Mouse (Mus musculus) lung, postnatal 14 days (tissue): Measurements from ENCODE around the gene Bag3.
"Not testable (repeated sequence)": the region's sequence is repeated elsewhere in the genome, so short reads cannot be mapped to it uniquely, and the experiment has no call there.

Experiments
- DNase-seq: peaks from one replicate; pipeline ENCODE4 v3.0.0; 2021

Gene Bag3

GRCm38 (mm10) chr7:128569987-128570656, 46.7 kb downstream of the Bag3 start:
- no peak for DNase-seq

- DNase-seq = not testable (repeated sequence)
Measured at GRCm38 (mm10) chr7:128570657-128571056, 47.2 kb downstream of the Bag3 start.

DNA sequence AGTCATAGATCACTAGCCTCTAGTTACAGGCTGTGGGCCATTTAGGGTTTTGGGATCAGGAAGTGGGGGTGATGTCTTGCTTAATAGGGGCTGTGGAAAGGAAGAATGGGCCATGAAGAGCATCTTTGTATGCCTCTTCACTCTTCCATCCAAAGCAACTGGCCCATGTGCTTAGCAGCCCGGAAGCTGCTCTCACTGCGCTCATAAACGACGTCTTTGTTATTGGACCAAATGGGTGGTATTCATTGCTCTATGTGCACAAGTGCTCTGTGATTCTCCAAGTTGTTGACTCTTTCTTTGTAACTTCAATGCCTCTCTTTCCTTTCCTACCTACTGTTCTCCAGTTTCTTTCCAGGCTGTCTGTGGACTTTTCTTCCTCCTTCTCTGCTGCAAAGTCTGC, 48.6 kb downstream of the Bag3 start:
- DNase-seq = no peak

DNA sequence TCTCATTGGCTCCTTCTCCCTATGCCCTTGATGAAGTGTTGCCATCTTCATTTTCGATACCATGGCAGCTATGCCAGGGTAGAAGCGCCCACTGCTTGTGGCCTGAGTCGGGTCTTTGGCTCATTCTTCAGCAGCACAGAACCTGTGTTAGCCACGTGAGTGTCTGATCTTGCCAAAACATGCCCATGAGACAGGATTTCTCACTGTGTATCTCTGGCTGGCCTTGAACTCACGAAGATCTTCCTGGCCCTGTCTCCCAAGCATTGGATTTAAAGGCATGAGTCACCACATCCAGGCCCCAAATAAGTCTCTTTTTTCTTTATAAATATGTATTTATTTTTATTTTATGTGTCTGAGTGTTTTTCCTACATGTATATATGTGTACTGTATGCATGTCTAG, 51.8 kb downstream of the Bag3 start:
- DNase-seq = no peak

GRCm38 (mm10) chr7:128575794-128576193, 52.4 kb downstream of the Bag3 start:
- DNase-seq = peak; percentile 21

- no peak for DNase-seq
Measured at GRCm38 (mm10) chr7:128577607-128578006, 54.2 kb downstream of the Bag3 start.

GRCm38 (mm10) chr7:128578199-128578945, 55.0 kb downstream of the Bag3 start:
- no peak for DNase-seq

- DNase-seq = no peak
Measured at GRCm38 (mm10) chr7:128579381-128579780, 56.0 kb downstream of the Bag3 start.

- no peak for DNase-seq
Measured at GRCm38 (mm10) chr7:128580318-128580717, 56.9 kb downstream of the Bag3 start.

GRCm38 (mm10) chr7:128581864-128582484, 58.6 kb downstream of the Bag3 start:
- no peak for DNase-seq

DNA sequence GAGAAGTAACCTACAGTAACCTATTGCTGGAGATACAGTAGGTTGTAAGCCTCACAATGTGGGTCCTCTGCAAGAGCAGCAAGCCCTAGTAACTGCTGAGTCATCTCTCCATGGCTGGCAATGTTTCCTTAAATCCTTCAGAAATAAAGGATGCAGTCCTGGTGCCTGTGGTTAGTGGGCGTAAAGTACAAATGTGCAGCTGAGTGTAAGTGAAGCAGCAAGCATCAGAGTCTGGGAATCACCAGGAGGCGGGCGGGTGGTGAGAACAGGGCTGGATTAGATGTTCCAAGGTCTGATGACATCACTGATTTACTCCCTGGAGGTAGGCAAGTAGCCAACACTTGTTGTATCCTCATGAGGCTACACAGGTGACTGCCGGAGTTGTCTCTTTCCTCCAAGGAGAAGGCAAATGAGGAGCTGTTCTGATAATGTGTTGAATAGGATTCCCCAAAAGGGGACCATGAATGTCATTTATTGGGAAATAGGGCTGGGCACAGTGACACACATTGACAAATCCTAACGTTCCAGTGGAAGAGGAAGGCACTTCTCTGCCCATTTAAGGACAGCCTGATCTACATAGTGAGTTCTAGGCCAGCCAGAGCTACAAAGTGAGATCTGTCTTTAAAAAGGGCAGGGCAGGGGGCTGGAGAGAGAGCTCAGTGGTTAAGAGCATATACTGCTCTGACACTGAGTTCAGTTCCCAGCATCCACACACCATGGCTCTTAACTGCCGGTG, 60.0 kb downstream of the Bag3 start:
- DNase-seq = no peak

GRCm38 (mm10) chr7:128587334-128587933, 64.0 kb downstream of the Bag3 start:
- no peak for DNase-seq

DNA sequence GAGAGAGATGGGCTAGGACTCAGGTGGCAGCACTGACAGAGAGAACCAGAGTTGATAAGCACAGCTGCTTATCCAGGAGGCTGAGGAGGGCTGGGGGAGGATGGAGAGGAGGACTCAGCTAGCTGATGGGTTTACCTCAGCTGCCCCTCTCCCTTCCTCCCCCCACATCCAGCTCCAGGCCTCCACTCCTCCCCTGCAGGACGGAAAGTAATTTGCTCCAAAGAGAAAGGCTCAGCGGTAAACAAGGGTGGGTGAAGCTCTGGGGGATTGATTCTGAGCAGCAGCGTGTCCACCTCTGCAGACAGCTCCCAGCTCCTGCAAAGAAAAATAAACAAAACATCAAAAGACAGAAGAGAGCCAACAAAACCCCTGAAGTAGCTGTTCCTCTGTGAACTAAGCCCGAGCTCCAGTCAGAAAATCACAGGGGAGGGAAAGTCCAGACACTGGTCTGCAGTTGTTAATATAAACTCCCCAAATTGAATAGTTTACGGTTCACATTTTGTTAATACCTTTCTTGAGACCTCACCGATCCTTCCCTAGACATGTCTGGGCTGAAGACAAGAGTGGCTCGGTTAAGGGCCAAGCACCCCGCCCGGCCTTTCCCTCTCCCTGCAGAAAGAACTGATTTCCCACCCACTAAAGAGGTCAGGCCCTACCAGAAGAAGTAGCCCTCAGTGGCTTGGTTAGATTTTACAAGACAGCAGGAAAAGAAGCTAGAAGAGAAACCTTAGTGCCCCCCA, 68.1 kb downstream of the Bag3 start:
- DNase-seq = peak; percentile 23

GRCm38 (mm10) chr7:128592118-128592935, 68.9 kb downstream of the Bag3 start:
- DNase-seq = peak; percentile 69

DNA sequence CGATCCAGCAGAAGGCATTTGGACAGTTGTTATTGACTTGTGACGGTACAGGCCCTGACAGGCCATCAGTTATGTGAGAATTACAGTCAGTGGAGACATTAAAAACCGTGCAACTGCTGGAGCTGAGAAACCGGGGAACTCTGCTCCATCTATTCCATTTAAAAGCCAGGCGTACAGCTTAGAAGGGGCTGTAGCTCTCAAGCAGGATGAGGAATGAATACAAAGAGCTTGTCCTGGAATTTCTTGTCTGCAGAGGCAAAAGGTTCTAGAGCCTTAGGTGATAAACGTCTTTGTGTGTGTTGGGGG, 69.5 kb downstream of the Bag3 start:
- no peak for DNase-seq

DNA sequence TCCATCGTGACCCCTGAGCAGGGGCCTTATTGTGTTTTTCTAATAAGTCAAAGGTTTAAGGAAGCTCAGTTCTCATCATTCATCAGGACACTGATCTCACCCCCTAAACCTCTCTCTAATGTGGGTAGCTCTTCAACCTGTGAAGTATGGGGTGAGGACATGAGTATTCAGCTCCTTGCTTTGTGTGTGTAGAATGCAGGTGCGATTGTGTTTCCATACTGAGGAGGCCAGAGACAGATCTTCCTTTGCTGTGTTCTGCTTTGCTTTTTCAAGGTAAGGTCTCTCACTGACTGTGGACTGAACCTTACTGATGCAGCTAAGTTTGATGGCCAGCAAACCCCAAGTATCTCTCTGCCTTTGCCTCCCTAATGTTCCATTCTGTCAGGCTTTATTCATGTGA, 72.9 kb downstream of the Bag3 start:
- DNase-seq = no peak
